Mouse (Mus musculus): ENCODE results near the gene Acad12.

The Acad12 gene

DNA sequence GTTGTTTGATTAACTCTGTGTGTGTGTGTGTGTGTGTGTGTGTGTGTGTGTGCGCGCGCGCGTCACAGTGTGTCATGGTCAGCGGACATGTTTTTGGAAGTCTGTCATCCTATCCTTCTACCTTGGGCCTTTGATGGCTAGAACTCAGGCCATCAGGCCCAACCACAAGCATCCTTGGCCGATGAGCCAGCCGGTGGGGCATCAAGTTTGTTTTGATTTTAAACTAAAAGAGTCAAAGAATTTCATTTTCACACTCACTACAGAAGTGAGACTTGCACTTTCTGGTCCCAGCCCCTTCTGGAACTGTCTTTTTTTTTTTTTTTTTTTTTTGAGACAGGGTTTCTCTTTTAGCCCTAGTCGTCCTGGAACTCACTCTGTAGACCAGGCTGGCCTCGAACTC is 33.7 kb downstream of the Acad12 start:
- DNase-seq (ENCODE audit: extremely low read depth, low read depth) = no peak

DNA sequence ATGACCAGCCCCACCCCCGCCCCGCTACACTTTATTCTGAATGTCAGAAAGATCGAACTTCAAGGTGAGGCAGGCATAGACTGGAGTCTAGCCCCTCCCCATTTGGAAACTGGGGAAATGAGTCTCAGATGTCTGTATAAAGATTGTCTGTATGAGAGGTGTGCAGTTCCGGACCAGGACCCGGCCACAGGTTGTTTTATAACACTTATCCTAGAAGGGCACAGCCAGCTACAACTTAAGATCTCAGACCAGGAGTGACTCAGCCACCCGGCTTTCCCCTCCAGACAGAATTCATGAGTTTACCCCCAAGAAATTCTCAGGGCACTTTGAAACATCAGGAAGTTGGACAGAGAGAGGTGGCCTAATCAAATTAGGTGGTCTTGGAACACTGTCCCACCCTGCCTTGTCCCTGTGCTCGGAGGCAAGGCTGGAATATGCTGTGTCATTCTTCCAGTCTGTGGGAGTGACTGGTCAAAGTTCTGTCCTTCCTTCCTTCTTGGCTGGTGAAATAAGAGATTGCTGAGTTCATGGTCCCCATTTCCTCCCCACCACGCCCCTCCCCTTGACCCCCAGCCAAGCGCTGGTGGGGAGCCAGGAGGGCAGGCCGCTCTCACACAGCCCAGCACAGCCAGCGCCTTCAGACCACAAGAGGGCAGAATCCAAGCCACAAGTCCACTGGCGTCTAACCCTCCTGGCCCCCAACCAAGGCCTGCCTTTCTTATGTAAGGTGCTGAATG is 34.8 kb downstream of the Acad12 start:
- no peak for DNase-seq (ENCODE audit: extremely low read depth, low read depth)

DNA sequence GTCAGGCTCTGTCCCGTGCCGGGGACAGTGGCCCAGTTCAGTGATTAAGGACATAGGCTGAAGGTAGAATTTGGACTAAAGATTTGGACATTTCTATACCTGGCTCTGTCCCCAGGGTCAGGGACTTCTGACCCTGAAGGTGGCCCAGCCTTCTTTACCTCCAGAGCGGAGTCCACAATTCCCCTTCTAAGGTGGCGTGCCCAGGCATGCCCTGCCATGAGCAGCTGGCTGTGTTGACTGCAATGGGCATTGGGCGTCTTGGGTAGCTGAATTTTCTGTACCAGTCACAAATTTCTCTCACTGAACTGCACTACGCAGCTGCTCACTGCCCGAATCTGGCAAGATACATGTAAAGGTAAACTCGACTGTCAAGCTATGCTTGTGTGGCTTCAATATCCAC is 36.8 kb downstream of the Acad12 start:
- no peak for DNase-seq (ENCODE audit: extremely low read depth, low read depth)

DNA sequence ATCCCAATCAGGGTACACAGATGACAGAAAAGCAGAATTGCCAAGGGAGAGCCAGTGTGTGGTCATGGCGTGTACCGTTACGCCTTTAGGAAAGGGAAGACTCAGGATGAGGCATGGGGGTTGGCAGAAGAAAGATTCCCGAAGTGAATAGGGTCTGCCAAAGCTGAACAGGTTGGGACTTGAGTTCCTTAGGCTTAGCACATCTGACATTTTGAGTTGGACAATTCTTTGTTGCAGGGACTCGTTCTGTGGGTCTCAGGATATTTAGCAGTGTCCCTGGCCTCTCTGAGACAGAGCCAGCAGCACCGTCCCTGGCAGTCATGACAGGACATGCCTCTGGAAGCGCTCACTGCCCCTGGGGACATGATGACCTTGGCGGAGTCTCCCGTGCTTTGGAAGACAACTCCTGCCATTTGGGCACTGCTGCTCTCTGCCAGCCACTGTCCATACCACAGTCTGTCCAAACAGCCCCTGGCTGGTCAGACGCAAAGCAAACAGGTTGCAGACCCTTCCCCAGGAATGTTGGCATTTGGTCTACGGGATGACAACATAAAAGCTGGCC is 41.7 kb downstream of the Acad12 start:
- no peak for DNase-seq (ENCODE audit: extremely low read depth, low read depth)

DNA sequence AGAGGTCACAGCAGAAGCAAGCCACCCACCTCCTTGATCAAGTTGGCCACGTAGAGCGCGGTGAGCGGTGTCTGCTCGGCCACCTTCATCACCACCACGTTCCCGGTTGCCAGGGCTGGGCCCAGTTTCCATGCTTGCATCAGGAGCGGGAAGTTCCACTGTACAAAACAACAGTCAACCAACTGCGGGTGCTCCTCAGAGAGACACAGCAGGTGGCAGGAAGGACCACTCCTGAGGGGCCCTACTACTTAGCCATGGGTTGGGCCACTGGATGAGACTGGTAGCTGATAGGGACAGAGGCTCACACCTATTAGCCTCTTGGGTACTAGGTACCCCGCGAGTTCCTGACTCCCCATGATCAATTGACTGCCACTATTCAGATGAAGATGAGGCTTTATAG is 42.9 kb downstream of the Acad12 start:
- no peak for DNase-seq (ENCODE audit: extremely low read depth, low read depth)

DNA sequence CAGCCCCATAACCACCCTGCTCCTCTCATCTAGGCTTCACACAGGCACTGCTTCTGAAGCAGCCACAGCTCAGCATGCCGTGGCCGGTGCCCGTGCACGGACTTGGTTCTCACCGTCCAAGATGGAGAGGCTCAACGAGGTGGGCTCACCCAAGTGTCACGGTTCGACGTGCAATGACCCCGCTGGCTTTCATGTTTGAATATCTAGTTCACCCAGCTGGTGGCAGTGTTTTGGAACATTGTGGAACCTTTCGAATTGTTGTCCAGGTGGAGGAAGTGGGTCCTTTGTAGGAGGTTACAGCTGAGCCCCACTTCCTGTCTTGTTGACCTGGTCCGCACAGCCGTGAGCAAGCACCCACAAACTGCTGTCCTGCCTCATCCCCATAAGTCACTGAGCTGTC is 44.6 kb downstream of the Acad12 start:
- DNase-seq (ENCODE audit: extremely low read depth, low read depth) = no peak

DNA sequence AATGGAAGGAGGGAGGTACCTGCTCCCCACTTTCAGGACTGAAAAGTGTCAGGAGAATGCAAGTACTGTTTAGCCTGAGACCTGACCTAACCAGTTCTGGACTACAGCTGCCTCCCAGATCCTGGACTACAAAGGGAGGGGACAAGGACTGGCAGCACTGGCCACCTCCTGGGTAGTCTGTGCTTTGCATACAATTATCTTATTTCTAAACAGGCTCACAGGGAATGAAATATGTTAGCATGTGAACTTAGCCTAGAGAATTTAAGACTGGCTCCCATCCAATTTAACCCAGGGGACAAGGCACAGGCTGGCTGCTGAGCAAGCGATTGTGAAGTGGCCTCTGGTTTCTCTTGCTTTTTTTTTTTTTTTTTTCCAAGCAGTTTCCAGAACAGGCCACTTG is 48.0 kb downstream of the Acad12 start:
- no peak for DNase-seq (ENCODE audit: extremely low read depth, low read depth)

DNA sequence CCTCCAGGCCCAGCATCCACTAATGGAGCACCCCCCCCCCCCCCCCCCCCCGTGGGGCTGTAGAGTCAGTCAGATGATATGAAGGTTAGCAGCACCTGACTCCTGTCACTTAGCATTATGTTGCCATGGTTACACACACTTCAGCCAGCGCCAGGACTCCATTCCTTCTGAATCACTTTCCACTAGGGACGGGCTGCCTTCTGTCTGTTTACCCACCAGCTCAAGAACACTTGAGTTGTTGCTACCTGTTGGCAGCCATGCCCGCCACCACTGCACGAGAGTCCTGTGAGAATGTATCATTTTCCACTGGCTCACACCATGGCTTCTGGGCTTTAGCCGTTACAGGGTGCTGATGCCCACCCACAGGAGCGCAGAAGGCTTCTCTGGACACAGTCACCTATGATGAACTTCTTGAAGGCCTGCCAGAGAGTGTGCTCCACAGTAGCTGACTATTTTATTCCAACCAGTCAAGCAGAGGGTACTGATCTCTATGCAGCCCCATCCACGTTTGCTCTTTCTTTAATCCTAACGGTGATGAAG is 48.8 kb downstream of the Acad12 start:
- no peak for DNase-seq (ENCODE audit: extremely low read depth, low read depth)

DNA sequence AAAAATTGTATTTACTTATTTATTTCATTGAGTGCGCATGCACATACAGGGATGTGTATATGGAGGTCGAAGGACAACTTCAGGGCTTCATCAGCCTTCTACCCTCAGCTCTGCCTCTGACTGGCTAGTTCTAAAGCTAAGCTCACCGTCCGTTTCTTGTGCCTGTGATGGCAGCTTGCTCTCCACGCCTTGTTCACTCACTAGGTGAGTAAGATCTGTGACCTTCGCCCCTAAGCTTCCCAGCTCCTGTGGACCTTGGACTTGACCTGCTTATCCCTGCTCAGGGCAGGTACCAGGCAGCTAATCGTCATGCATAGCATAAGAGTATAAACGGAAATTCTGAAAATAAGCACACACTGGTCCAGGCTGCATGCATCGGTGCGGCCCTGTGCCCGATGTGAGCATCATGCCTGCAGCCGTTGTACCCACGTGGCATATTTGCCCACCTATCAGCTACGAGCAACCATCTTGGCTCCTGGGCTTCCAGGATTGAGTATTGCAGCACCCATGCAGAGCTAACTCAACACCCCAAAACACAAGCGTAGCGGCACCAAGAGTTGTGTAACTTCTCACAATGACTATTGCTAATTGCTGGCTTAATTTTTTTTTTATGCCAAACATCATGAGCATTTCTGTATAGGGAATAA is 52.6 kb downstream of the Acad12 start:
- no peak for DNase-seq (ENCODE audit: extremely low read depth, low read depth)

DNA sequence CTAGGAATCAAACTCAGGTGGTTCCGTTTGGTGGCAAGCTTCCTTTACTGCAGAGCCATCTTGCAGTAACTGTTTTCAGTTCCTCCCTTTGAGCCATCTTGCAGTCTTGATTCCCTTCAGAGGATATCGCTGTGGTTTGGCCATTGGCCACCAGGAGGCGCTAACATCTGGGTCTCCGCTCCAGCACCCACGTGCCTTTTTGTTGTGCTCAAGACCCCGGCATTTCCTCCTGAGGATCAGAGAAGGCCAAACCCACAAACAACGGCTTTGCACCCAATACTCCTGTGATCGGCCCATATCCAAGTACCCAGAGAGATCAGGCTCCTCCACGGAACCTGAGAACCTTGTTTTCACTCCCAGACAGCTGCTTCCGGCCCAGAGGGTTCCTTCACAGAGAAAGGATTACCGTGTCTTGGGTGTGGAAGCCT is 54.3 kb downstream of the Acad12 start:
- DNase-seq (ENCODE audit: extremely low read depth, low read depth) = peak; percentile 77

DNA sequence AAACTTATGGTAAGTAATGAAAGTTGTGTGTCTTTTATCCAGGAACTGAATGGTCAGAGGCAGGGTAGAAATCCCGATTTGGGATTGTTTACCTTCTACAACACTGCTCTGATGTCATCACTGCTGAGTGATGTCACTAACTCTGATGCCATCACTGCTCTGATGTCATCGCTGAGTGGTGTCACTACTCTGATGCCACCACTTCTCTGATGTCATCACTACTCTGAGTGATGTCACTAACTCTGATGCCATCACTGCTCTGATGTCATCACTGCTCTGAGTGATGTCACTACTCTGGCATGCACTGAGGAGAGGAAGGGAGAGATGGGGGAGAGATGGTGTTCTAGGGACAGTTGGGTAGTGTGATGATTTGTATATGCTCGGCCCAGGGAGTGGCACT is 56.3 kb downstream of the Acad12 start:
- DNase-seq (ENCODE audit: extremely low read depth, low read depth) = no peak

DNA sequence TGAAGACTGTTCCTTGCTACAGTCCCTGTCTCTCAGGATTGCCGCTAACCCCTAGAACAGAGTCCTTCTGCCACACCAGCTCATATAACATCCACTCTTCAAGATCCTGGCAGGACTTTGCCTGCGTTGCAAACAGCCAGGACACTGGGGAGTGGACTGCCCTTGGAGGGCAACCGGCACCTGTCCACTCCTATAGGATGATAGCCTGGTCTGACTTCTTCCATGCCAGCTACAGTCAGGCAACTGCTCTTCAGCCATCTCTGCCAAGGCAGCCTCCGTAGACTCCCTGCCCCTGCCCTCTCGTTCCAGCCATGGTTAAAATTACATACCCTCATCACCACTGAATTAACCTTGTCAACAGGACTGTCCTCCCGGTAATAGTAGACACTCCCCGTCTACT is 69.5 kb downstream of the Acad12 start:
- no peak for DNase-seq (ENCODE audit: extremely low read depth, low read depth)

DNA sequence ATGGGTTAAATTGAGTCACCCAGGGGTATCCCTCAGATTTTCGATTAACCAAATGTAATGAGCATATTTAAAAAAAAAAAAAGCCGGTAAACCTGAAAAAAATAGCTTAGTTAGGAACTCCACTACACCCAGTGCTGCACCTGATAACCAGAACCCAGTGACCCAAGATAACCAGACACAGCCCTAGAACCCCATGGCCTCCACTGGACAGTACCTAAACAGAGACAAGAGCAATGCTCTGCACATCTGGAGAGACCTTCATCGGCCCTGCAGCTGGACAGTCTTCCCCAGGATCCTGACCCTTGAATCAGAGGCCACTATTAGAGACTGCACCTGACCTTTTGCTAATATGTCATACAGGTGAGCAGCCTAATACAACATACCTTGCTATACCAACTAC is 71.7 kb downstream of the Acad12 start:
- DNase-seq (ENCODE audit: extremely low read depth, low read depth) = no peak

Data from MEL-GATA-1-ER (cell line).